Mouse (Mus musculus) G1E (cell line): ENCODE measurements around the gene Arfip1.

Experiments used
- CTCF ChIP-seq: IDR thresholded peaks from 2 replicates; pipeline ENCODE4 v1.5.1; 2012; ENCODE audit warnings: low read depth, low read length, inconsistent platforms, mixed read lengths
- GATA1 ChIP-seq: IDR thresholded peaks from 2 replicates; pipeline ENCODE4 v1.6.1; 2012; ENCODE audit warnings: borderline replicate concordance, low read length, inconsistent platforms, mixed read lengths
- GATA2 ChIP-seq: IDR thresholded peaks from 2 replicates; pipeline ENCODE4 v1.6.1; 2012; ENCODE audit warnings: low read depth, low read length, inconsistent platforms, borderline replicate concordance
- POLR2AphosphoS5 ChIP-seq: IDR thresholded peaks from 2 replicates; pipeline ENCODE4 v1.6.1; 2012; ENCODE audit warnings: low read depth, low read length, inconsistent platforms; ENCODE audit not compliant: insufficient replicate concordance
- TAL1 ChIP-seq: conservative IDR thresholded peaks from 2 replicates; pipeline ENCODE4 v1.6.1; 2012; ENCODE audit warnings: low read depth, low read length, inconsistent platforms, mixed read lengths

DNA sequence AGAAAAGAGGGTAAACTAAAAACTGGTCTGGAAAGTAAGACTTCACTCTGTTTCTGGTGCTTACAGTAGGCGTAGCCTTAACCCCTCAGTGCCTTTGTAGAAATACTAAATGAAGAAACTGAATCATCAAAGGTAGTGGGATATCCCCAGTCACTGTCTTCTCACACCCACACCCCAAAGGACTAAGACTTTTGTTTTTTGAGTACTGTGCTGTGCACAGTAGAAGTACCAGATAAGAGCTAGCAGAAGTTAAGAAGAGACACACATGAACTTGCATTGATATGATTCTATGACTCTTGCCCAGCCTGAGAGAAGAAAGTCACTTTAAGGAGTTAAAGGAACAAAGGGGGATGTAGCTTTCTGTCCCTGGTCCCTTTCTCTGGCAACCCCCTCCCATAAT, 104.9 kb downstream of the Arfip1 start:
- TF ChIP-seq CTCF (no peak), TAL1 (no peak), GATA2 (no peak), POLR2AphosphoS5 (no peak), GATA1 (no peak)
